Mouse (Mus musculus) MEL (cell line): ENCODE data around the gene Trim41. TPM values are rescaled to one million over a fixed set of nuclear protein-coding genes. Genes with fewer than 3 reads are reported as not detected.
A peak's percentile ranks its signal among the peaks of the same experiment; 100 is the strongest.

Experiments used
- DNase-seq: peaks from one replicate; pipeline ENCODE4 v3.0.0; 2011; ENCODE audit warnings: low read depth, low spot score
- H3K27ac ChIP-seq: 2 replicates; pipeline ENCODE4 v1.5.1; 2012; ENCODE audit warnings: low read depth, mild to moderate bottlenecking, control low read depth, low read length, moderate library complexity; ENCODE audit not compliant: control insufficient read depth
- H3K27me3 ChIP-seq, 2 experiments: fragments of 150-350 bp in 1 of 2; sonication (generic) in 1 of 2; 2 replicates each; pipeline ENCODE4 v1.6.1; 2012; ENCODE audit warnings: low read length in 2 of 2, mild to moderate bottlenecking in 2 of 2, improper control_type of control experiment in 1 of 2, moderate library complexity in 1 of 2; ENCODE audit not compliant: insufficient read depth in 2 of 2, control insufficient read depth in 1 of 2
- H3K36me3 ChIP-seq, 2 experiments: 2 replicates each; pipeline ENCODE4 v1.6.1; 2012 to 2014; ENCODE audit warnings: low read length in 2 of 2, improper control_type of control experiment in 1 of 2, inconsistent platforms in 1 of 2, mild to moderate bottlenecking in 1 of 2; ENCODE audit not compliant: insufficient read depth in 2 of 2, control insufficient read depth in 1 of 2
- H3K4me1 ChIP-seq, 2 experiments: fragments of 150-350 bp in 1 of 2; sonication (generic) in 1 of 2; 2 replicates each; pipeline ENCODE4 v1.6.1; 2012; ENCODE audit warnings: low read length in 2 of 2, improper control_type of control experiment in 1 of 2, mild to moderate bottlenecking in 1 of 2; ENCODE audit not compliant: insufficient read depth in 2 of 2, control insufficient read depth in 1 of 2
- H3K4me3 ChIP-seq, 2 experiments: fragments of 150-350 bp in 1 of 2; sonication (generic) in 1 of 2; 2 replicates each; pipeline ENCODE4 v1.5.1; 2012; ENCODE audit warnings: low read depth in 2 of 2, low read length in 2 of 2, mild to moderate bottlenecking in 2 of 2, moderate library complexity in 2 of 2, control low read depth in 1 of 2, improper control_type of control experiment in 1 of 2; ENCODE audit not compliant: control insufficient read depth in 1 of 2, insufficient read depth in 1 of 2
- H3K79me2 ChIP-seq: 2 replicates; pipeline ENCODE4 v1.6.1; 2012; ENCODE audit warnings: mild to moderate bottlenecking, low read length, moderate library complexity; ENCODE audit not compliant: control insufficient read depth, poor library complexity, insufficient read depth
- H3K9ac ChIP-seq: 2 replicates; pipeline ENCODE4 v1.6.1; 2012; ENCODE audit warnings: low read depth, mild to moderate bottlenecking, control low read depth, low read length, moderate library complexity; ENCODE audit not compliant: control insufficient read depth, poor library complexity, severe bottlenecking
- H3K9me3 ChIP-seq: fragments of 150-350 bp; sonication (generic); replicated peaks from 2 replicates; pipeline ENCODE4 v1.6.1; 2012; ENCODE audit warnings: mild to moderate bottlenecking, low read length, improper control_type of control experiment, moderate library complexity; ENCODE audit not compliant: insufficient read depth
- E2F4 ChIP-seq: IDR thresholded peaks from 2 replicates; pipeline ENCODE4 v1.6.1; 2011; ENCODE audit warnings: low read depth, low read length, improper control_type of control experiment, borderline replicate concordance
- ETS1 ChIP-seq: IDR thresholded peaks from 2 replicates; pipeline ENCODE4 v1.6.1; 2012; ENCODE audit warnings: low read depth, mild to moderate bottlenecking, inconsistent platforms, low read length, improper control_type of control experiment, moderate library complexity
- GABPA ChIP-seq: IDR thresholded peaks from 2 replicates; pipeline ENCODE4 v1.6.1; 2012; ENCODE audit warnings: low read depth, mild to moderate bottlenecking, inconsistent platforms, low read length, improper control_type of control experiment, moderate library complexity
- JUND ChIP-seq: IDR thresholded peaks from 2 replicates; pipeline ENCODE4 v1.6.1; 2011; ENCODE audit warnings: low read depth, mild to moderate bottlenecking, improper control_type of control experiment, low read length
- MXI1 ChIP-seq: IDR thresholded peaks from 2 replicates; pipeline ENCODE4 v1.6.1; 2011; ENCODE audit warnings: mild to moderate bottlenecking, low read depth, low read length, improper control_type of control experiment
- NRF1 ChIP-seq: IDR thresholded peaks from 2 replicates; pipeline ENCODE4 v1.6.1; 2014; ENCODE audit warnings: low read depth, mild to moderate bottlenecking, inconsistent platforms, low read length, improper control_type of control experiment, moderate library complexity; ENCODE audit not compliant: poor library complexity, insufficient read depth, severe bottlenecking
- POLR2A ChIP-seq, 2 experiments: IDR thresholded peaks; 2 replicates each; pipeline ENCODE4 v1.6.1; 2011 to 2012; ENCODE audit warnings: low read length in 2 of 2, mild to moderate bottlenecking in 2 of 2, control low read depth in 1 of 2, improper control_type of control experiment in 1 of 2, low read depth in 1 of 2, moderate library complexity in 1 of 2; ENCODE audit not compliant: control insufficient read depth in 1 of 2, insufficient read depth in 1 of 2, poor library complexity in 1 of 2
- POLR2AphosphoS2 ChIP-seq: IDR thresholded peaks from 2 replicates; pipeline ENCODE4 v1.6.1; 2011; ENCODE audit warnings: low read length, improper control_type of control experiment
- UBTF ChIP-seq: IDR thresholded peaks from 2 replicates; pipeline ENCODE4 v1.6.1; 2012; ENCODE audit warnings: low read depth, mild to moderate bottlenecking, inconsistent platforms, low read length, improper control_type of control experiment, moderate library complexity, borderline replicate concordance; ENCODE audit not compliant: insufficient read depth
- USF1 ChIP-seq: IDR thresholded peaks from 2 replicates; pipeline ENCODE4 v1.6.1; 2014; ENCODE audit warnings: low read depth, mild to moderate bottlenecking, inconsistent platforms, low read length, improper control_type of control experiment, moderate library complexity
- USF2 ChIP-seq, 2 experiments: IDR thresholded peaks; 2 replicates each; pipeline ENCODE4 v1.6.1; 2011 to 2012; ENCODE audit warnings: improper control_type of control experiment in 2 of 2, low read length in 2 of 2, borderline replicate concordance in 1 of 2, inconsistent platforms in 1 of 2, low read depth in 1 of 2, mild to moderate bottlenecking in 1 of 2; ENCODE audit not compliant: insufficient read depth in 1 of 2
- polyA plus RNA-seq, 2 experiments: library from polyadenylated mRNA; stranded (reverse) in 1 of 2; unstranded in 1 of 2; fragments of >175 nt in 1 of 2; fragments of >200 nt in 1 of 2; gene quantifications; 2 replicates each; pipeline versions ENCODE4 v1.2.1 to v1.2.4; 2012; ENCODE audit warnings: low replicate concordance in 2 of 2, low read depth in 1 of 2; ENCODE audit not compliant: insufficient read length in 2 of 2, insufficient read depth in 1 of 2, missing spikeins in 1 of 2
- total RNA-seq: library from RNA; depleted of rRNA; stranded (reverse); fragments of 300-350 nt; gene quantifications from 2 replicates; pipeline ENCODE4 v1.2.3, GENCODE M21; 2012

Gene Trim41
- total and polyA plus RNA-seq, 3 experiments: 37.0 to 76.3 (median 56.4) TPM

DNA sequence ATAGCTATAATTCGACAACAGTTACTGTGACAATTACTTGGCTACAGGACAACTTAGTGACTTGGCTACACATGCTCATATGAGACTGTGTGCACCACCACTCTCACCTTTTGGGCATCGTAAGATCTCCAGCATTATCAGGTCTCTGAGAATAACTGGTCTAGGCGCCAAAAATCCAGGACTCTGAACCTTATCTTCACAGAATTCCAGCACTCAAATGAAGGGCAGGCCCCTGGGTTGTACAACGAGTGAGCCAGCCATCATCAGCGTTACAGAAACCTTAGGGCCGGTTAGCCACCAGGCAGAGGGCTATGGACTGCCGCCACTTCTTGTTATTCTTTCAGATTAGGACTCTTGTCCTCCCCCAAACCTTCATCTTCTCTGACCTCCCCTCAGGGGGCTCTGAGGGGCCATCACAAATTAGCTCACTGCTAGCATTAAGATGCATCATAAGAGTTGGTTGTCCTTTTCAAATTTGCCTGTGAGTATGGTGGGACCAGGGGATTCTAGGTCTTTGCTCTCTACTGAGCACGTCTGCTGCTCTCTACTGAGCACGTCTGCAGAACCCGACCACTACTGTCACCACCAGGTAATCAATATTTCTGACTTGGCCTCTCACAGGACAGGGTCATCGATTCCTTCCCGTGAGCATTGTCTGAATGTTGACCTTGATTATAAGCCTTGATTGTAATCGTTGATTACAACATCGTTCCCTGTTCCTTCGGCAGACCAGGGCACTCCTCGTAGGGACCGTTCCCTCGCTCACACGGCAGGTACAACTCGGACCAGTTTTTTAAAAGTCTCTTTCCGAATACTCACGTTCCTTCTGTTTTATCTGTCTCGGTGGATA, 35.7 kb upstream of the Trim41 start:
- H3K4me3 ChIP-seq: peak overlapping the region; percentile 56 to 79
- no peak overlapping the region for H3K27ac ChIP-seq
- H3K9ac ChIP-seq: peak overlapping the region; percentile 62
- peaks cover 0 to 4% of the 10 kb centered on the region in 2 experiments; a peak in 1 of 4 replicates for H3K36me3 ChIP-seq
- TF ChIP-seq E2F4: no peak
- TF ChIP-seq JUND: no peak
- no peak for TF ChIP-seq GABPA
- TF ChIP-seq UBTF: no peak
- TF ChIP-seq POLR2AphosphoS2: no peak
- no peak for TF ChIP-seq ETS1
- TF ChIP-seq USF2 (IDR thresholded peaks at IDR 0.05; ENCODE audit: borderline replicate concordance in 1 of 2, insufficient read depth in 1 of 2, low read depth in 1 of 2, low read length in 2 of 2): no peak
- peak; percentile 50 for TF ChIP-seq MXI1
- 0 out of 4 replicates have a peak, but pooled peaks cover 0 to 6% of the 10 kb centered on the region in 2 experiments for H3K4me1 ChIP-seq
- no peaks in the 10 kb centered on the region; the same call in 1 of the 2 replicates for H3K79me2 ChIP-seq
- DNase-seq: peak; percentile 76
- no peaks in the 10 kb centered on the region for H3K27me3 ChIP-seq
- no peaks in the 10 kb centered on the region for H3K9me3 ChIP-seq

DNA sequence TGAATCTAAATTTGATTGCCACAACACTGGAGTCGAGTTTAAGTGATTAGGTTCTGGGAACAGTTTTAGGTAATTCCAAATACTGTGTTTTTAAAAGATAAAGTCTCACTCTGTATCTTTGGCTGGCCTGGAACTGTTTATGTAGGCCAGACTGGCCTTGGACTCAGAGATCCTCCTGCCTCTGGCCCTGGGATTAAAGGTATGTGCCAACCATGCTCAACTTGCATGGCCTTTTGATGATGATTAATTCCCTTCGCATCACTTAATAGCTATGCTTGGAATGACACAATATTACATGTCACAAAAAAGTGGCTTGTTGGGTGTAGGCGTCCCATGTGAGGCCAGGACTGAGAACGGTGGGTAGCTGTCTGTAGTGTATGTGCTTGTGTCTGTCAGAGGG, 35.0 kb upstream of the Trim41 start:
- no peak for DNase-seq
- TF ChIP-seq USF1 (no peak), NRF1 (no peak), POLR2A (IDR thresholded peaks at IDR 0.05; ENCODE audit: control insufficient read depth in 1 of 2, insufficient read depth in 1 of 2, low read depth in 1 of 2, low read length in 2 of 2, poor library complexity in 1 of 2) (no peak)
- Histone ChIP-seq H3K4me1 (0 out of 4 replicates have a peak, but pooled peaks cover 0 to 6% of the 10 kb centered on the region in 2 experiments), H3K27ac (no peak overlapping the region), H3K9me3 (no peaks in the 10 kb centered on the region), H3K79me2 (no peaks in the 10 kb centered on the region; the same call in 1 of the 2 replicates), H3K27me3 (no peaks in the 10 kb centered on the region), H3K4me3 (no peak overlapping the region), H3K9ac (no peak overlapping the region), H3K36me3 (peaks cover 0 to 4% of the 10 kb centered on the region in 2 experiments; a peak in 1 of 4 replicates)
